Mouse (Mus musculus) CH12F3 (cell line): Measurements from ENCODE around the gene Gclm.
"Not testable (repeated sequence)": the region's sequence is repeated elsewhere in the genome, so short reads cannot be mapped to it uniquely, and the experiment has no call there.

Experiments used
- in situ Hi-C: fragments of 300-500 bp; cut with MboI; formaldehyde crosslinking; loops from 2 replicates; pipeline ENCODE4 v1.14.3; 2020; ENCODE audit warnings: low sequenced_read_pairs

Gene Gclm

DNA sequence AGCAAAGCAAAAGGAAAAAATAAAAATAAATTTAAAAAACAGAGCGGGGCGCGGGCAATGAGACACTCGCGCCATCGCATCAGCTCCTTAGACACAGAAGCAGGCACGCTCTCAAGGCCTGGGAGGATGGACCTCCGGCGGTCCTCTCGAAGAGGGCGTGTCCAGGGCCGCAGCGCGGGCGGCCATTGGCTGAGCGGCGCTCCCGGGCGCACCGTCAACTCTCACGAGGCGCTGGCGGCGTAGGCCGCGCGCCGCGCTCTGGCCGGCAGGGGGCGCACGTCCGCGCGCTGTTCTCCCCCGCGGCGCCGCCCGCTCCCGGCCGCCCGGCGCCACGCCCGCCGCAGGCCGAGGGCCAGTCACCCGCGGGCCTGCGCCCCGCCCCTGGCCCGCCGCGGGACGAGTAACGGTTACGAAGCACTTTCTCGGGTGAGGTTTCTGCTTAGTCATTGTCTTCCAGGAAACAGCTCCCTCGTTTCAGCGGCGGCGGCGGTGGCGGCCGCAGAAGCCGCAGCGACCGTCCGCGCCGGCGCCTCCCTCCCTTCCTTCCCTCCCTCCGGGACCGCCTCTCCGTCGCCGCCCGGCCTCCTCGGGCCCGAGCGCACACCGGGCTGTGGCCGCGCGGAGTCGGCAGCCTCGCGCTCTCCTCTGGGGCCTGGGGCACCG, at the start of gene Gclm:
Gclm (plus strand) TSS at position 343 of the 663 bp plus-strand sequence.
- in situ Hi-C loops, result no loop called here

DNA sequence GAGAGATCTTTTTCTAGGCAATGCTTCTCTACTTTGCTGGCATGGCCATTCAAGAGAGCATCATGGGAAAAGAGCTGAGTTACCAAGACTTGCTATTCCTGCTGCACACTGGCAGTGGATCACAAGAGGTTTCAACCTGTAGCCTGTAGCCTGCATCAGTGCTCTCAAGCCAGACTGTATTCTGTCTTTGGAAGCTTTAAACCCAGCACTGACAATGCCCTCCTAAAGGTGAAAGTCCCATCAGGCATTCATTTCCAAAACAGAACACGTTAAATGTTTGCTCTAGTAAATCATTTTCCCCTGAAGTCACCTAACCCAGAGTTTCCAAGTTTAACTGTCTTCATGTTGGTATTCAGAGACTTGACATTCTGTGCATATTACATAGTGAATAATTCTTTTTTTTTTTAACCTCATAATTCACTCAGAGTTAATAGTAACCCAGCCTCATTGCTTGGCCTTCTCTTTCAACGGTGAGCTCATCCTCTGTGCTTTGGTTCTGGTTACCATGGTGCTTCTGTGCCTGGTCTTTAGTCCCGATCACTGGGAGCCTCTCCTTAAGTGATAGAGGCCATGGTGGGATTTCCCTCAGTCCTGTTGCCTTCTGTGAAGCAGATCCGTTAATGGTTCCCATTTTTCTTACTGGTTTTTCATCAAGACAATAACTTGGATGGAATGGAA, 48.6 kb upstream of the Gclm start:
- in situ Hi-C loops, result no loop called here

- in situ Hi-C loops, result no loop called here
Measured at GRCm38 (mm10) chr3:122198532-122198931, 46.8 kb upstream of the Gclm start.

GRCm38 (mm10) chr3:122198966-122199381, 46.4 kb upstream of the Gclm start:
- in situ Hi-C loops, result no loop called here

- in situ Hi-C loops, result no loop called here
Measured at GRCm38 (mm10) chr3:122199600-122199999, 45.8 kb upstream of the Gclm start.

DNA sequence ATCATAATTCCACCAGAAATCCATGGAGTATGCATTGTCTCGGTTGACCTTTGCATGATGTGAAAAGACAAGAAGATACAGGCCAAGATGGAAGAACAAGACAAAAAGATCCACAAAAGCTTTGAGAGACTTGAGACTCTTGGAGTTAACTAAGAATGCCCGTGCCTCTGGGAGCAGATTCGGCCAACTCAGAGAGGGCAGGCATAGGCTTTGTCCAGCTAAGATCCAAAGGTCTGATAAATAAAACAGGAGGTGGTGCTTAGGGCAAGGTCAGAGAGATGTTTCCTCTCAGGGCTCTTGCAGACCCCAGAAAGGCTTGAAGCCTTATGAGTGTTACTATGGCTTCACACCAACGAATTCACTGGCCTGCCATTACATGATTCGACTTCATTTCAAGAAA, 45.3 kb upstream of the Gclm start:
- in situ Hi-C loops, result no loop called here

DNA sequence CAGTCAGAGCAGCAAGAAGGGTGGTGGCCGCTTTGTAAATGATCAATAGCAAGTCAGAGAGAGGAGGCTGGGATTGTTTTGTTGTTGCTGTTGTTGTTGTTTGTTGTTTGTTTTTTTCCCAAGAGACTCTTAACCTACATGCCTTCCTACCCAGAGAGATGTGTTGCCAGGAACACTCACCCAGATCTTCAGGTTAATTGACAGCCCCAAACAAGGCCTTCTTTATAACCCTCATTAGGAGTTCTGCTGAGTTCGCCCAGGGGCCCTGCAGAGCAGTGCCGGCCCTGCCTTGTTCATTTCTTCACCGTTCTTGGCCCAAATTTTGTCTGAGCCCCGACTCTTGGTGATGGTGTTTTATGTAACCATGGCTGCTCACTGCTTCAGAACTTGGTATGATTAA, 44.9 kb upstream of the Gclm start:
- in situ Hi-C loops, result no loop called here

DNA sequence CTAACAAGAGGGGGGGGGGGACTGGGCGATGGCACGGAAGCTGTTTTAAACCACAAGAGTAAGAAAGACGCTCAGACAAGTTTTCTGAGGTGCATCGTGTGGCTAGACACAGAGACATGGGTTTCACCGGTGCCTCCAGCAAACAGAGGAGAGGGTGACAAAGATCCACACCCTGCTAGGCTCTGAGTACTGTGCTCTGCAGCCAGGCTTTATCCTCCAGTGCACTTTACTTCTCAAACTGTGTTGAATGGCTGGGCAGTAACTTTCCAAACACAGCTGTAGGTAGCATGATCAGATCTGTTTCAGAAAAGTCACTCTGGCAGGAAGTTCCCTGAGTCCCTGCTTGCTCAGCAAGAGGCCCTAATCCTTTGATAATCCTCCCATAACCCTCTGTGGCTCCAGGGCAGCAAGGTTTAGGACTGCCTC, 43.0 kb upstream of the Gclm start:
- in situ Hi-C loops, result no loop called here

DNA sequence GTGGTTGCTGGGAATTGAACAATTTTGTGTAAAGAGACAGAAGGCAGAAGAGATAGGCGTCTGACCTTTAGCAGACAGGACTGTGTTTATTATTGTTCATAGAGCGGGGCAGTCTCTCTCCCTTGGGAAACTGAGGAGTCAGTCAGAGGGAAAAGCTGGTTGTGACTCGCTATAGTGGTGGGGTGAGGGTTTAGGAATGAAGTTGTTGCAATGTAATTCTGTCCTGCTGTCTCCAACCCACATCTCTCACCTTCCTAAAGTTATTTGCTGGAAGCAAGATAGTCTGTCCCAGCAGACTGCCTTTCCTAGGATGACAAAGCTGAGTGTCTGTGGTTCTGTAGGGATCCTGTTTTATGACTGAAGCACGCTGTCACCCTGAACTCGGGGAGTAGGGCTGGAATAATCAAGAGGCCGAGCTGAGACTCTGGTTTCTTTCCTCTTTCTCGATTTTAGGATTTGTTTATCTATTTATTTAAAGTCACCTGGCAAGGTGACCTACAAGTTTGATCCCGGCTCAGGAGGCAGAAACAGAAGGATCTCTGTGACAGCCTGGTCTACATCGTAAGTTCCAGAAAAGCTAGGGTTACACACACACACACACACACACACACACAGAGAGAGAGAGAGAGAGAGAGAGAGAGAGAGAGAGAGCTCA, 41.6 kb upstream of the Gclm start:
- in situ Hi-C loops, result no loop called here

DNA sequence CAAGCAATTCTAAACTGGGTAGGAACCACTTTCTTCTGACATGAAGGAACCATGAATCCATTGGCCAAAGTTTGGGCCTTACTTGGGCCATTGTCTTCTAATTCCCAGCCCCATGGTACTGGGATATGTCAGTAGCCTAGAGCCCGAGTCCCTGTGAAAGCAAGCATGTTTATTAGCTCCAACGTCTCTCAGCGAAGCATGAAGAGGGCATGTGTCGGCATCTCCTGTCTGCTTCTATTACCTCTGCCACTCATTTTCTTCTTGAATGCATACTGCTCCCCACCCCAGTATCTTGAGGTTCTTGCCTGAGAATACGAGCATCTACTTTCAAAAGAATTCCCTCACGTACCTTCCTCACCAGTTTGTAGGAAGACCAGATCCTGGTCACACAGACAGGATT, 39.6 kb upstream of the Gclm start:
- in situ Hi-C loops, result no loop called here

DNA sequence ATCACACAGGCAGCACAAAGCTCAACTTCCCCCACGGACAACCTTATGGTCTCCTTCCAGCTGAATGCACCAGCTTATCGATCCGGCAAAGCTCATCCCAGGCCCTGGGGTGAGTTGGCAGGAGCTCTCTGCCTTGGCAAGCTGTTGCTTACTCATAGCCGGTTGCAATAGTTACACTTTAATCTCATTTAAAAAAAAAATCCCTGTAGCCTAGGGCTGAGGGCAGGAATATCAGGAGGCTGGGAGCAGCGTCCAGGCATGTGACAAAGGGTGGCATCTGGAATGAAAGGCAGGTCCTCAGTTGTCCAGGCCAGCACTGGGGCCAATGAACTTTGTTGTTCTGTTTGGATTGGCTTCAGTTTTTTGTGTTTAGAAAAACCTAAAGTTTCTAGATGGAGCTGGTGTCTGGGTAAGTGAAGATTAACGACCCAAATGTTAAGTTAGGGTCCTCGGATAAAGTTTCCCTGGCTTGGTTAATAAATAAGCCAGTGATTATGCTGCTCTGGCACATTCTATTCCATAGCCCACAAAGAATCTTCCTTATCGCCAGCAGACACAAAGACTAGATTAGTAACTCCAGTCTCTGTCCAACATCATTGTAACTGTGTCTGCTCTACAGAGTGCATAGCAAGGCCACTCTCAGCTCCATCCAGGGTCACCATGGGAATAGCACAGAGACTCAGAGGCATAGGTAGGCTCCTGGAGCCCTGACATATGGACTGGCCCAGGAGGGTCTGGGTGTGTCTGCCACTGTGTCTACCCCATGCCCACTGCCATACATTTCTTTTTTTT, 38.9 kb upstream of the Gclm start:
- in situ Hi-C loops, result no loop called here

GRCm38 (mm10) chr3:122207766-122208165, 37.6 kb upstream of the Gclm start:
- in situ Hi-C loops, result no loop called here

- in situ Hi-C loops, result no loop called here
Measured at GRCm38 (mm10) chr3:122208296-122209225, 36.8 kb upstream of the Gclm start.

GRCm38 (mm10) chr3:122209511-122209910, 35.8 kb upstream of the Gclm start:
- in situ Hi-C loops, result no loop called here

GRCm38 (mm10) chr3:122210434-122210833, 34.9 kb upstream of the Gclm start:
- in situ Hi-C loops, result no loop called here

DNA sequence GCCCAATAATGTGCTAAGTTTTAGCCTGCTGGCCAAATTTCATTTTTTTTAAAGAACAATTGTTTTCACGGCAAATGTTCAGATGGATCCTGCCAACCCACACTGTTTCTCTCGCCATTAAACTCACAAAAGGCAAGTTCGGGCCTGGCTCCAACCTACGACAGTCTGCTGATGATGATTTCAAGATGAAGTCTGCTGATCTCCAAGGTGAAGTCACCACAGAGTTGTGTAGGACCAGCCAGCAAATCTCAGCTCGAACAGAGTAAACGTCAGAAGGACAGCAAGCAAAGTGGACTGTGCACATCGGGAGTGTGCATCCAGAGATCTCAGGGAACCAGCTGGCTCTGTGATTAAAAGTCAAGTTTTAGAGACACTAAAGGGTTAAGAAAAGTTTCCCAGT, 34.5 kb upstream of the Gclm start:
- in situ Hi-C loops, result no loop called here

- in situ Hi-C loops, result no loop called here
Measured at GRCm38 (mm10) chr3:122211446-122212125, 33.8 kb upstream of the Gclm start.

DNA sequence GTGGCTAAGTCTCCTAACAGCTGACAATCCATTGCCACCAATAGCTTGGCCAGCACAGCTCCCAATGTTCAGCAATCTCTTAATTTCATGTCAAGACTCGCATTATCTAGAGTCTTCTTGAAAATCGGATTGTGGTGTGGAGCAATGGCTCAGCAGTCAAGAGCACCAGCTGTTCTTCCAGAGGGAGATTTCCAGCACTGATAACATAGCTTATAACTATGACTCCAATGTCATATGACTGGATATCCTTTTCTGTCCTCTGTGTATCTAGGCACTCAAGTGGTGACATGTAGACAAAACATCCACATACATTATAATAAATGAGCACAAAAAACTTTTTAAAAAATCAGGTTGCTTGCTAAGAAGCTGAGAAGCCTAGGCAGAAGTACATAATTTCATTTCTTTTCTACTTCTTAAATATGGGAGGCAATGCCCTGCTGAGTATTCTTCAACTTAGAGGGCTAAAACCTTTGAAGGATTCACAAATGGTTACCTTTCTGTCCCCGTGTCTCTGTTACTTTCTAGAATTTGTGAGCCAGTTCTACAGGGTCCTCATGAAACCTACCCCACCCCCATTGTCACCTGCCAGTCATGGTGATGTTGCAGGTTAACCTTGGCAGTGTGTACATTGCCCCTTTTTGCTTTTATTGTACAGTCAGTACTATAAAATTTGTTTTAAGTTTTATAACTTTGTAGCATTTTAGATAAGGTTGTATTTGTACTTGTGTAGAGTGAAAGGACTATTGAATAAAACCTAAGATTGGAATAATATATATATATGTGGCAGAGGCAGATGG, 23.9 kb upstream of the Gclm start:
- in situ Hi-C loops, result no loop called here

DNA sequence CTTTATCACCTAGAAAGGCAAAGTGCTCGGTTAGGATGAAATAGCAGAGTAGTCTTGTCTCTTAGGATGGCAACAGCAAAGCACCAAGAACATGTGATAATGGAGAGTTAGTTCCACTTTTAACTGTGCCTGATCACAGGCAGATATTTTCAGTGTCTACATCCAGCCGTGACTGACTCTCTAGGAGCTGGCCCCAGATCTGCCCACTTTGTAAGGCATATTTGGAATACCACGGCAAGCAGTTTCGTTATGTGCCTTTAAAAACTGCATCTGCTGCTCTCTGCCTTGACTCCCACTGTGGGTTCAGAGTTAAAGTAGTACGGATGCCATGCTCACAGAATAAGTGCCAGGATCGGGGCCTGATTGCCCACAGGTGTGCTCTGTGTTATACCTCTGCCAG, 18.4 kb upstream of the Gclm start:
- in situ Hi-C loops, result not testable (repeated sequence)
